Mouse (Mus musculus) embryonic stem cell, embryonic (primary cell): ENCODE data around the gene Mapk6.

ENCODE experiments used
- CTCF ChIA-PET, 4 experiments: fragments of 300-600 bp in 2 of 4; fragments of 350-600 bp in 2 of 4; sonication (Branson Sonifier 250); formaldehyde crosslinking; loops; one replicate each; lab custom pipeline; 2022; ENCODE audit warnings: inconsistent platforms in 2 of 4; lab: Charles Lee
- POLR2A ChIA-PET, 4 experiments: fragments of 300-600 bp in 2 of 4; fragments of 350-600 bp in 2 of 4; sonication (Branson Sonifier 250); formaldehyde crosslinking; loops; one replicate each; lab custom pipeline; 2022; ENCODE audit warnings: antibody characterized with exemption in 4 of 4, inconsistent platforms in 1 of 4; lab: Charles Lee

Mapk6 gene

GRCm38 (mm10) chr9:75375606-75376005, 34.2 kb downstream of the Mapk6 start:
- ChIA-PET POLR2A (interaction anchor here in 2 of 4 experiments (1.0 to 2.3 kb wide), 7 partner anchors 8 to 35 kb away, joined by 3 to 13 read pairs (median 3); no protein-coding TSS in a partner anchor), CTCF (interaction anchor here in 1 of 4 experiments (1.0 kb wide), 1 partner anchor 13 kb away, joined by 5 read pairs; no protein-coding TSS in a partner anchor)

DNA sequence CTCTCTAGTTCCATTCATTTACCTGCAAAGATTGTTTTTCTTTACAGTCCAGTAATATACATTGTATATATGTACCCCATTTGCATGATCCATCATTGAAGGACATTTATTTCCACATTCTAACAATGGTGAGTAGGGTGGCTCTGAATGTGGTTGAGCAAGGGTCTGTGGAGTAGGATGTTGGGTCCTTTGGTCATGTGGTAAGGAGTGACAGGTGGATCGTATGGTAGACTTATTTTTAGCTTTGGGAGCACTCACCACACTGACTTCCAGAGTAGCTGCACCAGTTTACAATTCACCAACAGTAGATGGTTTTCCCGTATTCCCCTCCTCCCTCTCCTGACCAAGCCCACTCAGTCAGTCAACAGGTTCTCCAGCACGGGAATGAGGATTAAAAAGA, 41.0 kb downstream of the Mapk6 start:
- POLR2A ChIA-PET: interaction anchor here in 2 of 4 experiments (0.7 to 1.8 kb wide), 5 partner anchors 26 to 147 kb away, joined by 3 to 7 read pairs (median 5); no protein-coding TSS in a partner anchor
- CTCF ChIA-PET: no interaction called here

GRCm38 (mm10) chr9:75366191-75366590, 43.6 kb downstream of the Mapk6 start:
- CTCF ChIA-PET: interaction anchor here in 3 of 4 experiments (0.6 to 1.2 kb wide), 3 partner anchors 61 to 102 kb away, joined by 3 to 5 read pairs (median 4); no protein-coding TSS in a partner anchor
- POLR2A ChIA-PET: interaction anchor here (1.0 to 5.4 kb wide), 18 partner anchors 9 to 74 kb away, joined by 3 to 22 read pairs (median 4); partner anchors contain the start of gene Mapk6 (in 2 of the 4)

- ChIA-PET POLR2A (interaction anchor here in 2 of 4 experiments (0.9 to 5.4 kb wide), 17 partner anchors 10 to 73 kb away, joined by 3 to 22 read pairs (median 5); partner anchors contain the start of gene Mapk6 (in 2 of the 2)), CTCF (interaction anchor here in 3 of 4 experiments (0.6 to 1.2 kb wide), 4 partner anchors 11 to 103 kb away, joined by 3 to 5 read pairs (median 3); no protein-coding TSS in a partner anchor)
These were observed 44.6 kb downstream of the Mapk6 start for GRCm38 (mm10) chr9:75365195-75365594.

GRCm38 (mm10) chr9:75363702-75364101, 46.1 kb downstream of the Mapk6 start:
- ChIA-PET POLR2A (interaction anchor here in 2 of 4 experiments (1.1 to 5.4 kb wide), 12 partner anchors 9 to 47 kb away, joined by 4 to 22 read pairs (median 9); no protein-coding TSS in a partner anchor), CTCF (interaction anchor here in 2 of 4 experiments (1.2 to 1.8 kb wide), 4 partner anchors 9 to 119 kb away, joined by 3 to 10 read pairs (median 6); no protein-coding TSS in a partner anchor)

DNA sequence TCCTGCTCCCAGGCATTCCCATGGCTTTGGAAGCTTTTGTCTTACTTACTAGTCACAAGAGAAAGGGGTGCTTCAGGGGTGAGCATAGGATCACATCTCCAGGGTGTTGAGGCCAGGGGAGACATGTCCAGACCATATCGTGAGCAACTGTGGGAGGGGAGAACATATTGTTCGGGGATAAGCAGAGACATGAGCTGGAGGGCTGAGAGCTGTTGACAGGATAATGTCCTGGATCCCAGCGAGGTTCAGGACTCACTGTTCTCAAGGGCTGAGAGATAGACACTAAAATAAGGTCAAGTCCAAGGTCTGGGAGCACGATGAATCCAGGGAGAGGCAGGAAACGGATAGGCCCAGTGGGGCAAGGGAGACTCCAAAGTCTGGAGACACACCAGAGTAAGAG, 46.8 kb downstream of the Mapk6 start:
- CTCF ChIA-PET: interaction anchor here in 3 of 4 experiments (0.7 to 2.3 kb wide), 21 partner anchors 8 to 152 kb away, joined by 3 to 15 read pairs (median 5); partner anchors contain the start of genes Leo1 (in 1 of the 3) and Mapk6 (in 1 of the 3)
- POLR2A ChIA-PET: interaction anchor here (0.5 to 5.4 kb wide), 23 partner anchors 9 to 171 kb away, joined by 3 to 22 read pairs (median 6); no protein-coding TSS in a partner anchor

GRCm38 (mm10) chr9:75362201-75362600, 47.6 kb downstream of the Mapk6 start:
- CTCF ChIA-PET: interaction anchor here (0.5 to 2.3 kb wide), 83 partner anchors 7 to 825 kb away, joined by 3 to 20 read pairs (median 4); partner anchors contain the start of genes Mapk6 (in 3 of the 4), Bcl2l10 (in 2 of the 4), Lysmd2 (in 2 of the 4) and Hmgcll1 (in 1 of the 4)
- POLR2A ChIA-PET: interaction anchor here (0.6 to 5.4 kb wide), 28 partner anchors 9 to 277 kb away, joined by 3 to 22 read pairs (median 5); partner anchors contain the start of genes Mapk6 (in 2 of the 4) and Tmod3 (in 1 of the 4)

- POLR2A ChIA-PET: interaction anchor here (0.6 to 5.4 kb wide), 24 partner anchors 9 to 276 kb away, joined by 3 to 22 read pairs (median 6); partner anchors contain the start of genes Mapk6 (in 2 of the 4) and Tmod3 (in 1 of the 4)
- CTCF ChIA-PET: interaction anchor here (0.5 to 2.3 kb wide), 77 partner anchors 8 to 824 kb away, joined by 3 to 20 read pairs (median 4); partner anchors contain the start of genes Mapk6 (in 3 of the 4), Bcl2l10 (in 2 of the 4), Lysmd2 (in 2 of the 4) and Hmgcll1 (in 1 of the 4)
These were observed 48.1 kb downstream of the Mapk6 start for GRCm38 (mm10) chr9:75361699-75362098.

DNA sequence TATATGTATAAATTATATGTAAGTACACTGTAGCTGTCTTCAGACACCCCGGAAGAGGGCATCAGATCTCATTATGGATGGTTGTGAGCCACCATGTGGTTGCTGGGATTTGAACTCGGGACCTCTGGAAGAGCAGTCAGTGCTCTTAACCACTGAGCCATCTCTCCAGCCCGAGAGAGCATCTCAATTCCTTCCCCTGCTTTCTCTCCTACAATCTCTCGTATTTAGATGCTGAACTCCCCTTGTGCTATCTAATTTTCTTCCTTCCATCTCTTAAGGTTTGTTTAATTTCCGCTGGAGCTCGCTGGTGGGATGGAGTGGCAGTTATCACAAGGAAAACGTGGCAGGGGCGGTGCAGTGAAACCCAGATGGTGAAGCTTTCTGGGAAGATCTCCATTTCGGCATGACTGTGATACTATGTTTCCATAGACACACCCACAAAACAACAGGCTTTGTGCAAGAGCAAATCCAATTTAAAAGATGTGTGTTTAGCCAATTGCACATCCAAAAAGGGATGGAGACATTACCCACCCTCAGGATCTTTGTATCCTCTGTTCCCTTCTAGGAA, 52.6 kb downstream of the Mapk6 start:
- CTCF ChIA-PET: interaction anchor here in 2 of 4 experiments (1.0 to 1.7 kb wide), 2 partner anchors 23 to 25 kb away, joined by 3 read pairs; no protein-coding TSS in a partner anchor
- POLR2A ChIA-PET: interaction anchor here in 1 of 4 experiments (0.6 to 0.9 kb wide), 2 partner anchors 60 to 264 kb away, joined by 3 read pairs; no protein-coding TSS in a partner anchor

DNA sequence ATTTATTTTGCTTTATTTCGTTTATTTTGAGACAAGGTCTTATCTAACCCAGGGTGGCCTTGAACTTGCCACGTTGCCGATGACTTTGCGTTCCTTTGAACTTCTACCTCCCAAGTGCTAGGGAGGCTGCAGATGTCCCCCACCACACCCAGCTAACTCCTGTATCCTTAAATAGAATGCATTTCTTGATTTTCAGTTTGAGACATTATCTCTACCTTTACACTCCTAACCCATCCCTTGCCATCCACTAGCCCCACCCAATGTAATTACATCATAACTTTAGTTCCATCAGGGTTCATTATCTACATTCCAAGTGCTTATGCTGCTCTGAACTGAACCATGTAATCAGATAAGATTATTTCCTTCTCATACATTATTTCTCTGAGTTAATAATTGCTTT, 54.0 kb downstream of the Mapk6 start:
- CTCF ChIA-PET: interaction anchor here in 1 of 4 experiments (1.7 kb wide), 1 partner anchor 22 kb away, joined by 6 read pairs; no protein-coding TSS in a partner anchor
- POLR2A ChIA-PET: no interaction called here

DNA sequence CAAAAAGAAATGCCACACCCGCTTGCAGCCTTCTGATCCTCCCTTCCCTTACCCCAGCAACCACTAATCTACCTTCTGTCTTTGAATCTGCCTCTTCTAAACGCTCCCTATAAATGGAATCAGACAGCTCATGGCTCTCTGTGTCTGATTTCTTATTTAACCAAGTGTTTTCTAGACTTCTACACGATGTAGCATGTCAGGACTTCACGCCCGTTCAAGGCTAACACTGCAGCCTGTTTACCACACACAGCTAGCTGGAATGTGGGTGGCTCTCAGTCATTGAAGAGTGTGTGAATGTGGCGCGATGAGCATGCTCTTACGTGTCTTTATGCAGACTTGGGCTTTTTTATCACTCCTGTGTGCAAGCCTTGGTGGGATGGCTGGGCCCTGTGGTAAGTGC, 56.7 kb downstream of the Mapk6 start:
- CTCF ChIA-PET: interaction anchor here in 3 of 4 experiments (0.5 to 2.3 kb wide), 8 partner anchors 9 to 85 kb away, joined by 3 to 15 read pairs (median 5); no protein-coding TSS in a partner anchor

DNA sequence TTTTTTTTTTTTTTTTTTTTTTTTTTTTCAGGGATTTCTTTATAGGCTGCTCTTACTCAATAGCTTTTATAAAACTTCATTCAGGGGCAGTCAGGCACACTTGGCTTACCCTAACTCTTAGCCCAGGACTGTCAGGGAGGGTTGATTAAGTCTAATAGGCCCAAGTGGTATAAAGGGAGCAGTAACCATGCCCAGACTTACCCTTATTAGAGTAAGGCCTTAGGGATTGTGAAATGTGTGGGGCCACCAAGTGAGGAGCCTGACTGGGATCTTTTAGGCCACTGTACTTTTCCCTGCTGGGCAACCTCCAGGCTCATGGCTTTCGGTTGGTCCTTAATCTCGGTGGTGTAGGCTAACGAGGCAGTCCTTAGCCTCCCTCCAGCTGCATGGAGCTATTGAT, 61.2 kb downstream of the Mapk6 start:
- POLR2A ChIA-PET: interaction anchor here in 3 of 4 experiments (0.6 to 1.5 kb wide), 6 partner anchors 9 to 256 kb away, joined by 3 to 5 read pairs (median 3); no protein-coding TSS in a partner anchor
- CTCF ChIA-PET: interaction anchor here in 2 of 4 experiments (0.8 to 1.4 kb wide), 2 partner anchors 10 to 13 kb away, joined by 3 to 4 read pairs; no protein-coding TSS in a partner anchor

More for the DNA sequence above, 56.7 kb downstream of the Mapk6 start:
- POLR2A ChIA-PET: interaction anchor here (0.9 to 3.7 kb wide), 10 partner anchors 11 to 85 kb away, joined by 3 to 22 read pairs (median 4); no protein-coding TSS in a partner anchor

- POLR2A ChIA-PET: interaction anchor here in 2 of 4 experiments (1.0 to 1.5 kb wide), 3 partner anchors 18 to 45 kb away, joined by 3 read pairs; no protein-coding TSS in a partner anchor
- CTCF ChIA-PET: interaction anchor here in 2 of 4 experiments (0.8 to 2.1 kb wide), 3 partner anchors 9 to 14 kb away, joined by 3 to 6 read pairs (median 4); no protein-coding TSS in a partner anchor
These were observed 61.7 kb downstream of the Mapk6 start for GRCm38 (mm10) chr9:75348066-75348465.

GRCm38 (mm10) chr9:75347458-75347857, 62.3 kb downstream of the Mapk6 start, which contains the start of gene Bcl2l10:
Gene Bcl2l10, plus strand, starts transcription at chr9:75347758.
- CTCF ChIA-PET: interaction anchor here in 2 of 4 experiments (1.4 to 2.1 kb wide), 2 partner anchors 14 kb away, joined by 4 to 6 read pairs; no protein-coding TSS in a partner anchor
- POLR2A ChIA-PET: interaction anchor here in 3 of 4 experiments (0.6 to 1.5 kb wide), 4 partner anchors 17 to 99 kb away, joined by 3 to 5 read pairs (median 3); no protein-coding TSS in a partner anchor

GRCm38 (mm10) chr9:75342433-75342832, 67.4 kb downstream of the Mapk6 start:
- ChIA-PET POLR2A (interaction anchor here in 1 of 4 experiments (1.0 kb wide), 1 partner anchor 8 kb away, joined by 3 read pairs; no protein-coding TSS in a partner anchor), CTCF (no interaction called here)

- CTCF ChIA-PET: interaction anchor here in 1 of 4 experiments (1.4 kb wide), 1 partner anchor 10 kb away, joined by 3 read pairs; no protein-coding TSS in a partner anchor
- POLR2A ChIA-PET: no interaction called here
These were observed 71.8 kb downstream of the Mapk6 start for GRCm38 (mm10) chr9:75338016-75338415.

DNA sequence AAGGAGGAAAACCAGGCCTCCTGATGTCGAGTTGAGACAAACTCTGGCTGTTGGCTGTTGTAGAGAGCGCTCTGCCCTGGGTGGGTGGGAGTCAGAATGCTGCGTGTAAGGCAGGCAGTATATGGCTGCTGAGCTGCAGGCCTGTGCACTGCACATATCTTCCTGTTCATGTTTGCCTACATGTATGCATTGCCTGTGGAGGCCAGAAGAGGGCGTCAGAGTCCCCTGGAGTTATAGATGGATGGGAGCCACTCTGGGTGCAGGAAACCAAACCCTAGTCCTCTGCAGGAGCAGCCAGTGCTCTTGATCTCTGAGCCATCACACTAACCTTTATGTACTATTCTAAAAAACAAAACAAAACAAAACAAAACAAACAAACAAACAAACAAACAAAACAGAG, 75.4 kb downstream of the Mapk6 start:
- ChIA-PET CTCF (interaction anchor here (0.6 to 1.7 kb wide), 10 partner anchors 20 to 103 kb away, joined by 3 to 6 read pairs (median 4); no protein-coding TSS in a partner anchor), POLR2A (interaction anchor here in 1 of 4 experiments (0.9 to 1.2 kb wide), 2 partner anchors 22 to 48 kb away, joined by 3 read pairs; no protein-coding TSS in a partner anchor)
